Mouse (Mus musculus): ENCODE results near the gene Gck. TPM values are rescaled to one million over a fixed set of nuclear protein-coding genes. Genes with fewer than 3 reads are reported as not detected.

The Gck gene
- polyA plus RNA-seq, 1 experiment from 2014 or later: 1.7 TPM

- Histone ChIP-seq H3K27ac (ENCODE audit: low read length) (no peak overlapping the region), H3K4me1 (ENCODE audit: insufficient read depth, low read length) (peaks cover 24% of the 10 kb centered on the region), H3K4me3 (ENCODE audit: low read length) (no peak overlapping the region), H3K36me3 (ENCODE audit: insufficient read depth, low read length) (no peaks in the 10 kb centered on the region), H3K4me2 (replicated peaks; ENCODE audit: low read depth, low read length) (no peak overlapping the region), H3K9ac (replicated peaks; ENCODE audit: low read length) (no peak overlapping the region), H3K27me3 (ENCODE audit: insufficient read depth, low read length) (no peaks in the 10 kb centered on the region), H3K9me3 (ENCODE audit: low read length) (peaks cover 4% of the 10 kb centered on the region; the same call in 1 of the 2 replicates)
- 78% methylated on average over 13 of the region's 13 CpGs for WGBS
- ATAC-seq (ENCODE audit: low FRiP score, low TSS enrichment): no peak
Measured at GRCm38 (mm10) chr11:5859883-5860550, 89.9 kb downstream of the Gck start.

- ATAC-seq (ENCODE audit: low FRiP score, low TSS enrichment): no peak
- no peak overlapping the region for H3K27ac ChIP-seq (ENCODE audit: low read length)
- no peak overlapping the region for H3K4me3 ChIP-seq (ENCODE audit: low read length)
- H3K9ac ChIP-seq (replicated peaks; ENCODE audit: low read length): no peak overlapping the region
- H3K36me3 ChIP-seq (ENCODE audit: insufficient read depth, low read length): no peaks in the 10 kb centered on the region
- H3K4me1 ChIP-seq (ENCODE audit: insufficient read depth, low read length): peaks cover 24% of the 10 kb centered on the region
- H3K27me3 ChIP-seq (ENCODE audit: insufficient read depth, low read length): no peaks in the 10 kb centered on the region
- WGBS: 85% methylated on average over 1 of the region's 1 CpGs
- peaks cover 4% of the 10 kb centered on the region; the same call in 1 of the 2 replicates for H3K9me3 ChIP-seq (ENCODE audit: low read length)
- H3K4me2 ChIP-seq (replicated peaks; ENCODE audit: low read depth, low read length): no peak overlapping the region
Measured at GRCm38 (mm10) chr11:5858723-5859122, 91.2 kb downstream of the Gck start.

- Histone ChIP-seq H3K36me3 (ENCODE audit: insufficient read depth, low read length) (no peaks in the 10 kb centered on the region), H3K4me3 (ENCODE audit: low read length) (no peak overlapping the region), H3K4me2 (replicated peaks; ENCODE audit: low read depth, low read length) (no peak overlapping the region), H3K9me3 (ENCODE audit: low read length) (peaks cover 4% of the 10 kb centered on the region; the same call in 1 of the 2 replicates), H3K27me3 (ENCODE audit: insufficient read depth, low read length) (no peaks in the 10 kb centered on the region), H3K9ac (replicated peaks; ENCODE audit: low read length) (no peak overlapping the region), H3K27ac (ENCODE audit: low read length) (no peak overlapping the region), H3K4me1 (ENCODE audit: insufficient read depth, low read length) (peaks cover 17% of the 10 kb centered on the region)
- 78% methylated on average over 8 of the region's 8 CpGs for WGBS
- no peak for ATAC-seq (ENCODE audit: low FRiP score, low TSS enrichment)
Measured at GRCm38 (mm10) chr11:5856479-5857130, 93.3 kb downstream of the Gck start.

- no peak overlapping the region for H3K4me2 ChIP-seq (replicated peaks; ENCODE audit: low read depth, low read length)
- peak overlapping the region; percentile 7; the same call in 1 of the 2 replicates for H3K9ac ChIP-seq (replicated peaks; ENCODE audit: low read length)
- no peak overlapping the region for H3K4me3 ChIP-seq (ENCODE audit: low read length)
- peaks cover 16% of the 10 kb centered on the region for H3K4me1 ChIP-seq (ENCODE audit: insufficient read depth, low read length)
- no peaks in the 10 kb centered on the region for H3K36me3 ChIP-seq (ENCODE audit: insufficient read depth, low read length)
- ATAC-seq (ENCODE audit: low FRiP score, low TSS enrichment): no peak
- H3K27me3 ChIP-seq (ENCODE audit: insufficient read depth, low read length): no peaks in the 10 kb centered on the region
- H3K9me3 ChIP-seq (ENCODE audit: low read length): peaks cover 4% of the 10 kb centered on the region; the same call in 1 of the 2 replicates
- WGBS: 45% methylated on average over 7 of the region's 7 CpGs
- H3K27ac ChIP-seq (ENCODE audit: low read length): no peak overlapping the region
Measured at GRCm38 (mm10) chr11:5855902-5856301, 94.0 kb downstream of the Gck start.

- no peaks in the 10 kb centered on the region for H3K36me3 ChIP-seq (ENCODE audit: insufficient read depth, low read length)
- no peaks in the 10 kb centered on the region for H3K27me3 ChIP-seq (ENCODE audit: insufficient read depth, low read length)
- ATAC-seq (ENCODE audit: low FRiP score, low TSS enrichment): no peak
- H3K4me2 ChIP-seq (replicated peaks; ENCODE audit: low read depth, low read length): no peak overlapping the region
- no peak overlapping the region for H3K27ac ChIP-seq (ENCODE audit: low read length)
- H3K9ac ChIP-seq (replicated peaks; ENCODE audit: low read length): no peak overlapping the region
- peaks cover 4% of the 10 kb centered on the region; the same call in 1 of the 2 replicates for H3K9me3 ChIP-seq (ENCODE audit: low read length)
- H3K4me3 ChIP-seq (ENCODE audit: low read length): no peak overlapping the region
- peaks cover 16% of the 10 kb centered on the region for H3K4me1 ChIP-seq (ENCODE audit: insufficient read depth, low read length)
Measured at GRCm38 (mm10) chr11:5855481-5855880, 94.4 kb downstream of the Gck start.

- Histone ChIP-seq H3K36me3 (ENCODE audit: insufficient read depth, low read length) (no peaks in the 10 kb centered on the region), H3K4me2 (replicated peaks; ENCODE audit: low read depth, low read length) (no peak overlapping the region), H3K9ac (replicated peaks; ENCODE audit: low read length) (no peak overlapping the region), H3K4me1 (ENCODE audit: insufficient read depth, low read length) (peaks cover 20% of the 10 kb centered on the region), H3K4me3 (ENCODE audit: low read length) (no peak overlapping the region), H3K27me3 (ENCODE audit: insufficient read depth, low read length) (no peaks in the 10 kb centered on the region), H3K27ac (ENCODE audit: low read length) (no peak overlapping the region; the same call in 1 of the 2 replicates), H3K9me3 (ENCODE audit: low read length) (no peaks in the 10 kb centered on the region)
- WGBS: 16% methylated on average over 1 of the region's 1 CpGs
- ATAC-seq (ENCODE audit: low FRiP score, low TSS enrichment): peak; percentile 79
Measured at GRCm38 (mm10) chr11:5852314-5852713, 97.6 kb downstream of the Gck start.

GRCm38 (mm10) chr11:5851021-5851736 lies 98.7 kb downstream of the Gck start:
- H3K9ac ChIP-seq (replicated peaks; ENCODE audit: low read length): no peak overlapping the region
- ATAC-seq (ENCODE audit: low FRiP score, low TSS enrichment): 0 out of 2 replicates have a peak, but pooled peaks have one; percentile 25
- H3K4me3 ChIP-seq (ENCODE audit: low read length): no peak overlapping the region
- WGBS: 56% methylated on average over 4 of the region's 4 CpGs
- peak overlapping the region; percentile 20; the same call in 1 of the 2 replicates for H3K27ac ChIP-seq (ENCODE audit: low read length)
- H3K4me1 ChIP-seq (ENCODE audit: insufficient read depth, low read length): peaks cover 20% of the 10 kb centered on the region
- H3K27me3 ChIP-seq (ENCODE audit: insufficient read depth, low read length): no peaks in the 10 kb centered on the region
- no peak overlapping the region for H3K4me2 ChIP-seq (replicated peaks; ENCODE audit: low read depth, low read length)
- no peaks in the 10 kb centered on the region for H3K36me3 ChIP-seq (ENCODE audit: insufficient read depth, low read length)
- no peaks in the 10 kb centered on the region for H3K9me3 ChIP-seq (ENCODE audit: low read length)

Other genes with a start within 250 kb of the Gck start
- 197 and 212 TPM in 2 replicates for gene Mrps24, start 234.4 kb downstream of the Gck start, polyA plus RNA-seq (2015; fragmentation: Nextera tagmentation; extraction: Ambion mirVana)
- 25.9 and 27.8 TPM in 2 replicates for gene Urgcp, start 187.7 kb downstream of the Gck start, polyA plus RNA-seq (2015; fragmentation: Nextera tagmentation; extraction: Ambion mirVana)
- gene Dbnl, start 161.6 kb downstream of the Gck start, polyA plus RNA-seq (2015; fragmentation: Nextera tagmentation; extraction: Ambion mirVana): 123 and 132 TPM in 2 replicates
- 33.0 and 42.8 TPM in 2 replicates for gene Pgam2, start 146.3 kb downstream of the Gck start, polyA plus RNA-seq (2015; fragmentation: Nextera tagmentation; extraction: Ambion mirVana)
- 9.8 and 11.4 TPM in 2 replicates for gene Polm, start 112.1 kb downstream of the Gck start, polyA plus RNA-seq (2015; fragmentation: Nextera tagmentation; extraction: Ambion mirVana)
- 59.6 and 61.1 TPM in 2 replicates for gene Aebp1, start 88.1 kb downstream of the Gck start, polyA plus RNA-seq (2015; fragmentation: Nextera tagmentation; extraction: Ambion mirVana)
- gene Pold2, start 71.8 kb downstream of the Gck start, polyA plus RNA-seq (2015; fragmentation: Nextera tagmentation; extraction: Ambion mirVana): 152 and 155 TPM in 2 replicates
- gene Myl7, start 51.3 kb downstream of the Gck start, polyA plus RNA-seq (2015; fragmentation: Nextera tagmentation; extraction: Ambion mirVana): 5.1 and 9.1 TPM in 2 replicates
- gene Ykt6, start 5.6 kb upstream of the Gck start, polyA plus RNA-seq (2015; fragmentation: Nextera tagmentation; extraction: Ambion mirVana): 56.1 and 61.8 TPM in 2 replicates
- 3.4 and 4.1 TPM in 2 replicates for gene Camk2b, start 116.3 kb upstream of the Gck start, polyA plus RNA-seq (2015; fragmentation: Nextera tagmentation; extraction: Ambion mirVana)
- 0.40 and 0.49 TPM in 2 replicates for gene A730071L15Rik, start 249.9 kb upstream of the Gck start, polyA plus RNA-seq (2015; fragmentation: Nextera tagmentation; extraction: Ambion mirVana)

Data from kidney, embryonic 16.5 days (tissue).